Mouse (Mus musculus) forebrain, embryonic 11.5 days (tissue): ENCODE data around the gene Pgpep1l. TPM values are rescaled to one million over a fixed set of nuclear protein-coding genes. Genes with fewer than 3 reads are reported as not detected.
"Not testable (repeated sequence)": the region's sequence is repeated elsewhere in the genome, so short reads cannot be mapped to it uniquely, and the experiment has no call there.

Source experiments
- ATAC-seq: fragments of 200-750 bp; cut with Nextera tagmentation; replicated peaks from 2 replicates; pipeline ENCODE4 v1.8.0; 2017; ENCODE audit warnings: moderate TSS enrichment; ENCODE audit not compliant: low FRiP score
- DNase-seq: peaks from one replicate; pipeline ENCODE4 v3.0.0-alpha.2; 2017; ENCODE audit warnings: low spot score
- H3K27ac ChIP-seq: fragments of 300-500 bp; sonication (generic); 2 replicates; pipeline ENCODE4 v1.5.1; 2014; ENCODE audit warnings: low read depth, low read length
- H3K27me3 ChIP-seq: fragments of 300-500 bp; sonication (generic); 2 replicates; pipeline ENCODE4 v1.6.1; 2014; ENCODE audit warnings: mild to moderate bottlenecking, low read length, mixed read lengths; ENCODE audit not compliant: control insufficient read depth, insufficient read depth
- H3K36me3 ChIP-seq: fragments of 300-500 bp; sonication (generic); 2 replicates; pipeline ENCODE4 v1.6.1; 2014; ENCODE audit warnings: mild to moderate bottlenecking, low read length, moderate library complexity, mixed read lengths; ENCODE audit not compliant: control insufficient read depth, insufficient read depth
- H3K4me1 ChIP-seq: fragments of 300-500 bp; sonication (generic); replicated peaks from 2 replicates; pipeline ENCODE4 v1.6.1; 2014; ENCODE audit warnings: low read length, mixed read lengths; ENCODE audit not compliant: control insufficient read depth, insufficient read depth
- H3K4me2 ChIP-seq: fragments of 300-500 bp; sonication (generic); 2 replicates; pipeline ENCODE4 v1.6.1; 2014; ENCODE audit warnings: low read depth, mild to moderate bottlenecking, low read length, moderate library complexity, mixed read lengths; ENCODE audit not compliant: severe bottlenecking
- H3K4me3 ChIP-seq: fragments of 300-500 bp; sonication (generic); 2 replicates; pipeline ENCODE4 v1.5.1; 2014; ENCODE audit warnings: low read depth, low read length
- H3K9ac ChIP-seq: fragments of 300-500 bp; sonication (generic); 2 replicates; pipeline ENCODE4 v1.6.1; 2014; ENCODE audit warnings: low read length
- H3K9me3 ChIP-seq: fragments of 300-500 bp; sonication (generic); 2 replicates; pipeline ENCODE4 v1.6.1; 2016; ENCODE audit warnings: low read length, mixed read lengths; ENCODE audit not compliant: control insufficient read depth
- WGBS: fragments of 180-500 bp; shearing (Covaris S2); extraction: QIAGEN DNeasy Blood & Tissue Kit; methylation state at CpG from one replicate; pipeline ENCODE4 v1.1.7; 2014; 5-methylcytosine and 5-hydroxymethylcytosine counted together
- polyA plus RNA-seq: library from polyadenylated mRNA; unstranded; fragments of >200 nt; fragmentation: Nextera tagmentation; extraction: Ambion mirVana; gene quantifications from 2 replicates; pipeline ENCODE4 v1.2.1, GENCODE M21; 2014

The Pgpep1l gene
- polyA plus RNA-seq, 1 experiment from 2014 or later = not detected

DNA sequence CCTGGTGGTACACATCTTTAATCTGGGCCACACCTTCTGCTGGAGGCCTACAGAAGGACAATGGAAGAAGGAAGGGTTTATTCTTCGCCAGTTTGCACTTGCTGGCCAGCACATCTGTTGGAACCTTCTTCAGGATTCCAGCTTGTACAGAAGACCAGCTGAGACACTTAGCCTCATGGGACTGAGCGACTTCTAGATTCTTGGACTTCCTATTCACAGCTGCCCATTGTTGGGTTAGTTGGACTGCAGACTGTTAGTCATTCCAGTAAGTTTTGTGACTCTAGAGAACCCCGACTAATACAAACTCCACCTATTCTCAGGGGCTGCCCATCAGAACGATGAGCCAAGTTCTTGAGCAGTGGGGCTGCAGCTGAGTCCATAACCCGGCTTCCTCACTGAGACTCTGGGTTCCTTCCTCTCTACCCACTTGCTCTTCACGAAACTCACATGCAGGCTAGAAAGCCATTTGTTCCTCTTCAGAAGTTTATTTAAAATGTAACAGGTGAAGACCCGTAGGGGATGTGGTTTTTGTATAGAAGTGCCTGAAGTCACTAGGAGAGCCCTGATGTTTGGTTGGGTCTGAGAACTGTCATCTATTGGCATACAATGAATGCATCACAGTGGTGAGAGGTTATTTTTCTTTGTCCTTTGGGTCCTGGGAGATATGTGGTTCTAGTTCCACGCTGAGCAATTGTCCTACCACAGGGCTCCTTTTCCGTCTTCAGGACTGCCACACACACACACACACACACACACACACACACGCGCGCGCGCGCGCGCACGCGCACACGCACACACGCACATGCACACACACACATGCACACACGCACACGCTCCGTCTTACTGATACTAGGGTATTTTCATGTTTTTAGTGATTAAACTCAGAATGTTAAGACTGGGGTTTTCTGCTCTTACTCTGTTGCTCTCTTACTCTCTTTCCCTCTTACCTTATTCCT is 22.8 kb upstream of the Pgpep1l start:
- no peak for DNase-seq
- WGBS = 92% methylated on average over 24 of the region's 24 CpGs
- ATAC-seq = no peak

DNA sequence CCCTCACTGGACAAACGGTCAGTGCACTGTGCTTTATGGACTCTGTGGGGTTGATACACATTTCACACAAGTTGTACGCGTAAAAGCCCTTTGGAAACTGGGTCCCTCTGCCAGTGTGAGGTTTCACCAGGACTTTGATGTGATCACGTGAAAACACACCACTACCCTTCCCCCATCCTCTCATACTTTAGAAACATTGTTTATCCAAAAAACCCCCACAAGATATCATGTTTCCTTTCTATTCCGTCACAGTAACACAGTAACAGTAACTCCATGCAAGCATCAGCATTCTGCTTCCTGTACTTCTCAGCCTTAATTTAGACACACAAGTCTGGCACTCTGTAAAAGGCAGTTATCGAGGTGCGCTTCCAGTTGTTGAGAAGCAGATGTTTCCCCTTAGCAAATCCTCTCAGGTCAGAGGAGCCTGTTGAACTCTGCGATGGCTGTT is 21.8 kb upstream of the Pgpep1l start:
- H3K4me1 ChIP-seq = no peaks in the 10 kb centered on the region
- no peaks in the 10 kb centered on the region for H3K36me3 ChIP-seq
- DNase-seq (no peak), ATAC-seq (no peak)
- no peaks in the 10 kb centered on the region for H3K27me3 ChIP-seq
- H3K4me2 ChIP-seq = no peak overlapping the region
- no peak overlapping the region for H3K27ac ChIP-seq
- H3K9me3 ChIP-seq = no peaks in the 10 kb centered on the region
- H3K4me3 ChIP-seq = no peak overlapping the region
- H3K9ac ChIP-seq = no peak overlapping the region
- WGBS = 79% methylated on average over 8 of the region's 8 CpGs

More for the DNA sequence above, 22.8 kb upstream of the Pgpep1l start:
- H3K4me1 ChIP-seq = no peaks in the 10 kb centered on the region
- H3K36me3 ChIP-seq = no peaks in the 10 kb centered on the region
- no peaks in the 10 kb centered on the region for H3K27me3 ChIP-seq
- H3K9me3 ChIP-seq = no peaks in the 10 kb centered on the region
- no peak overlapping the region for H3K4me3 ChIP-seq
- no peak overlapping the region for H3K4me2 ChIP-seq
- no peak overlapping the region for H3K27ac ChIP-seq
- H3K9ac ChIP-seq = no peak overlapping the region

DNA sequence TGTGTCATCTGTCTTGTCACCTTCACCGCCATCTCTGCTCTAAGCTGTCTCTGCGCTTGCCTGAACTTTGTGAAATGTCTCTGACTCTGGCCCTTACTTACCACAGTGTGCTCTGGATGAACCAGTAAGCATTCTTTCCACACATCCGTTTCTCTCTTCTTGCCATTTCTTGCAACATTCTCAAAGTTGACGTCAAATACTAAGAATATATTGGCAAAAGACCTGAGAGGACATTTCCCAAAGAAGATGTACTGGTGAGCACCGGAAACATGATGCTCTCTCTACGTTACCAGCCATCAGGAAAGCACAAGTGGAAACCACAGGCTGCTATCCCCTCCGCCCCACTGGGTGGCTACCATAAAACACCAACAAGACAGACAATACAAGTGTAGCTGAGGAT is 19.7 kb upstream of the Pgpep1l start:
- no peak overlapping the region for H3K4me2 ChIP-seq
- H3K27ac ChIP-seq = no peak overlapping the region
- H3K36me3 ChIP-seq = no peaks in the 10 kb centered on the region
- DNase-seq (no peak), ATAC-seq (no peak)
- no peaks in the 10 kb centered on the region for H3K27me3 ChIP-seq
- H3K9me3 ChIP-seq = no peaks in the 10 kb centered on the region
- H3K9ac ChIP-seq = no peak overlapping the region
- no peaks in the 10 kb centered on the region for H3K4me1 ChIP-seq
- WGBS = 93% methylated on average over 7 of the region's 7 CpGs
- H3K4me3 ChIP-seq = no peak overlapping the region

DNA sequence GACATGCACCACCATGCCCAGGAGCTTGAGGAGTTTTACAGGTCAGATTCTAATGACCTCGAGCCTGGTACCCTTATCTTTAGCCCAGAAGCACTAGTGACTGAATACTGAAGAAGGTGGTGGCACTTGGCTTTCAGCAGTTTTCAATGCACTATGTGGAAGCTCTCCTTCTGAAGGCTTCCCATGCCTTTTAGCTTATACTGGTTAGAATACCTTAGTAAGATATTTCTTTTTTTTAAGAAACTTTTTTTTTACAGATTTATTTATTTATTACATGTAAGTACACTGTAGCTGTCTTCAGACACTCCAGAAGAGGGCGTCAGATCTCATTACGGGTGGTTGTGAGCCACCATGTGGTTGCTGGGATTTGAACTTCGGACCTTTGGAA is 19.1 kb upstream of the Pgpep1l start:
- H3K4me2 ChIP-seq, H3K36me3 ChIP-seq, DNase-seq, ATAC-seq, H3K27me3 ChIP-seq, H3K9me3 ChIP-seq, H3K9ac ChIP-seq, H3K4me1 ChIP-seq, H3K27ac ChIP-seq, H3K4me3 ChIP-seq: not testable (repeated sequence)
- 80% methylated on average over 4 of the region's 4 CpGs for WGBS

DNA sequence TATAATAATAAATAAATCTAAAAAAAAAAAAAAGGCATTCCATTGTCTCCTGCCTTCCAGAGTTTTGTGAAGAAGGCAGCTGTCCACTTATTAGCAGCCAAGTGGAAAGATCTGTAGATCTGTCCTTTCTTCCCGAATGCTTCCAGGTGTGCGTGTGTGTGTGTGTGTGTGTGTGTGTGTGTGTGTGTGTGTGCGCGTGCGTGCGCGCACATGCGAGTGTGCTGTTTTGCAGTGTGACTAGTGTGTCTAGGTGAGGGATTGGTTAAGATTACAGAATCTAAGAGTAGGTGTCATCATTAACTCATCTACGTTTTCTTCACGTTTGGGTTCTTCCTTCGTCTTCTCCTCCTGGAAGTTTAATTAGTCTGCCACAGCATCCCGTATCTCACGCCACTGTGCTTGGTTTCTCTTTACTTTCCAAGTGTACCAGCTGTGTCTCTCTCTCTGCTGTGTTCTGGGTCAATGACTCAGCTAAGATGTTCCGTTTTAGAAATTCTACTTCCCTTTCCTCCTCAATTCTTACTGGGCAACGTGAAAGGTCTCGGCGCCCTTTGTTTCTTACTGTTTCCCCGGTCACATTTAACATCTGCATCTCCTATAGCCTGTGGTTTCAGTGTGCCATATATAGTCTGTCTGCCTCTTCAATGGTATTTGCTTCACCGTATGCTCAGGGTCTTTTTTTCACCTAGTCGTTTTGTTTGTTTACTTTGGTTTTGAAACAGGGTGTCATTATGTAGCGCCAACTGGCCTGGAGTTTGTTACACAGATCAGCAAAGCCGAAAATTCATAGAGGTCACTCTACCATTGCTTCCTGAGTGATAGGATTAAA is 18.5 kb upstream of the Pgpep1l start:
- no peak for ATAC-seq
- 91% methylated on average over 22 of the region's 22 CpGs for WGBS
- Histone ChIP-seq H3K9me3 (no peaks in the 10 kb centered on the region), H3K36me3 (no peaks in the 10 kb centered on the region), H3K27ac (no peak overlapping the region), H3K27me3 (no peaks in the 10 kb centered on the region), H3K4me2 (no peak overlapping the region), H3K9ac (no peak overlapping the region), H3K4me3 (no peak overlapping the region), H3K4me1 (no peaks in the 10 kb centered on the region)
- no peak for DNase-seq

DNA sequence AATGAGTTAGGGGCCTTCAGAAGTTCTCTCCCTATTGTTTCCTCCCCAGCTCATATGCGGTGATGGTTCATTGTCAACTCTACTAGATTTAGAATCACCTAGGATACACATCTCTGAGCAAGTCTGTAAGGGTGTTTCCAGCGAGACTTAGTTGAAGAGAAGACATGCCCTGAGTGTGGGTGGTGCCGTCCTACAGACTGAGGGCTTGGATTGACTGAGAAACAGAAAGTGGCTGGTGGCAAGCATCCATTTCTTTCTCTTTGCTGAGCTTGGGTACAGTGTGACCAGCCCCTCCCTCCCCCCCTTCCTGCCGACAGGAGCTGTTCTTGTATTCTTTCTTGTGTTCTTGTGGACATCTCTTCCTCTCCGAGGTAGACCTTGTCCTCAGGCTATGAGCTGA is 17.3 kb upstream of the Pgpep1l start:
- Histone ChIP-seq H3K4me2 (no peak overlapping the region), H3K9me3 (no peaks in the 10 kb centered on the region), H3K9ac (no peak overlapping the region), H3K4me3 (no peak overlapping the region), H3K27me3 (peaks cover 2% of the 10 kb centered on the region), H3K27ac (no peak overlapping the region), H3K36me3 (no peaks in the 10 kb centered on the region), H3K4me1 (no peaks in the 10 kb centered on the region)
- DNase-seq = no peak
- ATAC-seq = no peak
- WGBS = 80% methylated on average over 5 of the region's 5 CpGs

DNA sequence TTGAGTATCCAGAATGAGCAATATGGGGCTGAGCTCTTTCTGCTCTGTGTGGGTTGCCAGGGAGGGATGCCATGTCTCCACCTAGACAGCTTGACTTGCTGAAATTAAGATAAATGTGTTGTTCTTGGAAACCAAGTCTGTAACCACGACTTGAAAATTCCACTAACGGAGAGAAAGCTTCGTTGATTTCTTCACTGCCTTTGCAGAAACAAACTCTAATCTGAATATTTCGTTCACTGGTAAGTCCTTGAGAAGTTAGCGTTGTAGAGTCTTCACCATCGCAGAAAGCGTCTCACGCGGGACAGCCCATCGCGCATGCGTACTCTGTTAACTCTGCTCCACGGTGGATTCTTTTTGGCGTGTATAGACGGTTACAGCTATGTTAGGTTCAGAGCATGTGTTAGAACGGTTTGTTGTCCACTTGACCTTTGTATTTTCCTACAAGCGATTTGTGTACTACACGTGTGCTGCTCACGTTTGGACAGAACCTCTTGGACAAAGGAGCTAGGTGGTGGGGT is 16.4 kb upstream of the Pgpep1l start:
- no peak for DNase-seq

DNA sequence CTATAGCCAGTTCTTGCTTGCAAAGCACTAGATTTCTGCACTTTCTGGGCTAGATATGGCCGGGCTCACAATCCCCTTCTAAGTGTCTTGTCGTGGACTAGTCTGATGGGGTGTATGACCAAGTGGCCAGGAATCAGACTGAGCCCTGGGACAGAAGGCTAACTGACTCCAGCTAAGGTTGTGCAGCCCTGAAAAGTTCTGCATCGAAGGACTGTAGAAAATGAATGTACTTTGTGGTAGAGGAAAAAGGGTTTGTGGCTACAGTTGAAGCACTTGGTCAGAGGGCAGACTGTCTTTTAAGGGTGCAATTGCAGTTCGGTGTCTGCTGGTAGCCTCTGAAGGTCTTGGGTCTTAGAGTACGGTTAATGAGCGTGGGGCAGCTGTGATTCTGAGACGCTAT is 15.4 kb upstream of the Pgpep1l start:
- Histone ChIP-seq H3K4me3 (no peak overlapping the region), H3K9ac (no peak overlapping the region), H3K9me3 (no peaks in the 10 kb centered on the region), H3K4me1 (0 out of 2 replicates have a peak, but pooled peaks cover 3% of the 10 kb centered on the region), H3K27me3 (peaks cover 7% of the 10 kb centered on the region), H3K36me3 (no peaks in the 10 kb centered on the region), H3K4me2 (no peak overlapping the region), H3K27ac (no peak overlapping the region)
- WGBS = 90% methylated on average over 7 of the region's 7 CpGs
- DNase-seq (no peak), ATAC-seq (no peak)

More for the DNA sequence above, 16.4 kb upstream of the Pgpep1l start:
- no peak for ATAC-seq
- no peaks in the 10 kb centered on the region for H3K36me3 ChIP-seq
- no peak overlapping the region for H3K4me3 ChIP-seq
- H3K9ac ChIP-seq = no peak overlapping the region
- no peak overlapping the region for H3K4me2 ChIP-seq
- H3K27me3 ChIP-seq = peaks cover 7% of the 10 kb centered on the region
- no peak overlapping the region for H3K27ac ChIP-seq
- WGBS = 95% methylated on average over 19 of the region's 19 CpGs
- H3K4me1 ChIP-seq = 0 out of 2 replicates have a peak, but pooled peaks cover 3% of the 10 kb centered on the region
- no peaks in the 10 kb centered on the region for H3K9me3 ChIP-seq
